Mouse (Mus musculus) adrenal gland, postnatal 25 days (tissue): ENCODE results near the gene Hist2h2bb. TPM values are rescaled to one million over a fixed set of nuclear protein-coding genes. Genes with fewer than 3 reads are reported as not detected.
"Not testable (repeated sequence)": the region's sequence is repeated elsewhere in the genome, so short reads cannot be mapped to it uniquely, and the experiment has no call there.

Experiments
- DNase-seq: peaks from one replicate; pipeline ENCODE4 v3.0.0; 2021; ENCODE audit warnings: mixed read lengths
- total RNA-seq: library from RNA; stranded (reverse); gene quantifications from 2 replicates; pipeline ENCODE4 v1.2.3, GENCODE M21; 2021

The Hist2h2bb gene
- total RNA-seq, 1 experiment from 2014 or later = 170 TPM

- peak; percentile 92 for DNase-seq
Observed at GRCm38 (mm10) chr3:96239949-96240798, 29.4 kb upstream of the Hist2h2bb start, which contains the start of gene Hist2h2aa2. TSS of gene Hist2h2aa2 (minus strand) at chr3:96240276.

- DNase-seq = no peak
Observed at GRCm38 (mm10) chr3:96240799-96241197, 28.8 kb upstream of the Hist2h2bb start.

- DNase-seq = no peak
Observed at GRCm38 (mm10) chr3:96243921-96244572, 25.5 kb upstream of the Hist2h2bb start.

GRCm38 (mm10) chr3:96245003-96245886 lies 24.3 kb upstream of the Hist2h2bb start, which contains the start of gene Hist2h2aa1:
TSS of gene Hist2h2aa1 (plus strand) at chr3:96245497.
- peak; percentile 81 for DNase-seq

GRCm38 (mm10) chr3:96246018-96246417 lies 23.5 kb upstream of the Hist2h2bb start:
- not testable (repeated sequence) for DNase-seq

GRCm38 (mm10) chr3:96246427-96246856 lies 23.1 kb upstream of the Hist2h2bb start, which contains the start of gene Hist2h3c1:
TSS of gene Hist2h3c1 (plus strand) at chr3:96246685.
- DNase-seq = not testable (repeated sequence)

- DNase-seq = no peak
Observed at GRCm38 (mm10) chr3:96247356-96248140, 22.0 kb upstream of the Hist2h2bb start.

- no peak for DNase-seq
Observed at GRCm38 (mm10) chr3:96248141-96249033, 21.2 kb upstream of the Hist2h2bb start.

GRCm38 (mm10) chr3:96249034-96249345 lies 20.6 kb upstream of the Hist2h2bb start:
- no peak for DNase-seq

- DNase-seq = no peak
Observed at GRCm38 (mm10) chr3:96250890-96251289, 18.7 kb upstream of the Hist2h2bb start.

GRCm38 (mm10) chr3:96251787-96252186 lies 17.8 kb upstream of the Hist2h2bb start:
- no peak for DNase-seq

GRCm38 (mm10) chr3:96254683-96255355 lies 14.7 kb upstream of the Hist2h2bb start:
- DNase-seq = no peak

GRCm38 (mm10) chr3:96255926-96256593 lies 13.5 kb upstream of the Hist2h2bb start:
- no peak for DNase-seq

GRCm38 (mm10) chr3:96257190-96257589 lies 12.4 kb upstream of the Hist2h2bb start:
- DNase-seq = no peak

- no peak for DNase-seq
Observed at GRCm38 (mm10) chr3:96260220-96260619, 9.3 kb upstream of the Hist2h2bb start.

- no peak for DNase-seq
Observed at GRCm38 (mm10) chr3:96261623-96262022, 7.9 kb upstream of the Hist2h2bb start.

GRCm38 (mm10) chr3:96262216-96262875 lies 7.2 kb upstream of the Hist2h2bb start:
- peak; percentile 75 for DNase-seq

- DNase-seq = peak; percentile 89
Observed at GRCm38 (mm10) chr3:96262979-96263550, 6.5 kb upstream of the Hist2h2bb start, which contains the start of gene Hist2h4. TSS of gene Hist2h4 (minus strand) at chr3:96263311.
